Comparison of ENCODE assay signal across 9 mouse cellular contexts in genomic region chr1:192598380-192598779, GRCm38 (mm10).
DNase-seq lines count a peak whose midpoint lies in the region; ATAC-seq and TF ChIP-seq lines count a peak whose summit lies in the region.
"Had no signal": no experiment of that assay in that cellular context is flagged by ENCODE, and none has a peak within 500 bp of the region (broad histone marks: within the 10 kb centered on the region; RNA-seq: fewer than 3 reads in every experiment).

No protein-coding gene starts in this region.

- no peaks in the 10 kb centered on the region for H3K4me1 ChIP-seq in hindbrain, embryonic 14.5 days (replicated peaks; ENCODE audit: control insufficient read depth, insufficient read depth, low read length)
- H3K4me1 ChIP-seq: lung, embryonic 15.5 days had no signal

- CTCF ChIA-PET in Patski (lab: Charles Lee) = interaction anchor here (0.9 to 1.6 kb wide), 11 partner anchors 10 to 411 kb away, joined by 3 to 9 read pairs (median 4); partner anchors contain the start of gene Kcnh1

- no peak overlapping the region for H3K9ac ChIP-seq in hindbrain, embryonic 14.5 days
- H3K9ac ChIP-seq: lung, embryonic 15.5 days had no signal

- H3K4me2 ChIP-seq in hindbrain, embryonic 14.5 days (replicated peaks) = no peak overlapping the region
- H3K4me2 ChIP-seq: lung, embryonic 15.5 days had no signal

- no peaks in the 10 kb centered on the region for H3K36me3 ChIP-seq in hindbrain, embryonic 14.5 days (replicated peaks; ENCODE audit: control insufficient read depth, insufficient read depth)
- H3K36me3 ChIP-seq: lung, embryonic 15.5 days had no signal

- WGBS in hindbrain, embryonic 14.5 days = 44% methylated on average over 2 of the region's 2 CpGs

- H3K27me3 ChIP-seq in Patski = no peaks in the 10 kb centered on the region
- H3K27me3 ChIP-seq in hindbrain, embryonic 14.5 days (ENCODE audit: control insufficient read depth, insufficient read depth, low read length) = no peaks in the 10 kb centered on the region
- H3K27me3 ChIP-seq: lung, embryonic 15.5 days had no signal

- H3K4me3 ChIP-seq in hindbrain, embryonic 14.5 days (replicated peaks; ENCODE audit: low read length) = no peak overlapping the region
- H3K4me3 ChIP-seq: lung, embryonic 15.5 days had no signal

- in situ Hi-C loops in Patski (cut with MboI; ENCODE audit: low pct_unique_long_range_greater_than_20kb) = loop anchor here (5.0 kb wide), 1 partner anchor 406 kb away; the partner anchor contains the start of gene Kcnh1

- peak; percentile 89 for TF ChIP-seq CTCF in Patski (IDR thresholded peaks at IDR 0.05)

- peak; percentile 87 for ATAC-seq in Patski
- peak; percentile 90 for ATAC-seq in hindbrain, embryonic 14.5 days (ENCODE audit: low FRiP score)
- ATAC-seq in megakaryocyte, adult 5-6 weeks (ENCODE audit: poor library complexity, severe bottlenecking) = peak; percentile 67

- POLR2A ChIA-PET in Patski (lab: Charles Lee) = interaction anchor here (0.5 kb wide), 1 partner anchor 407 kb away, joined by 3 read pairs; no protein-coding TSS in a partner anchor

- H3K9me3 ChIP-seq in hindbrain, embryonic 14.5 days (ENCODE audit: control insufficient read depth, low read length) = no peaks in the 10 kb centered on the region
- H3K9me3 ChIP-seq: lung, embryonic 15.5 days had no signal

- no peak overlapping the region for H3K27ac ChIP-seq in hindbrain, embryonic 14.5 days
- H3K27ac ChIP-seq: lung, embryonic 15.5 days had no signal

- DNase-seq in Patski (ENCODE audit: low read depth, low spot score) = peak; percentile 31
- DNase-seq in cerebellum, adult 9-11 months = peak; percentile 89
- DNase-seq in frontal cortex, adult 2 months (ENCODE audit: extremely low spot score in 1 of 2, low spot score in 1 of 2) = peak; percentile 76 to 97
- DNase-seq in hindbrain, embryonic 14.5 days (ENCODE audit: low spot score) = peak; percentile 89
- peak; percentile 86 to 90 for DNase-seq in layer of hippocampus, postnatal 14 days (ENCODE audit: low spot score in 2 of 2)
- peak; percentile 94 for DNase-seq in right cerebral cortex, postnatal 14 days
- DNase-seq in urinary bladder, postnatal 25 days (ENCODE audit: low spot score) = peak; percentile 70

Comparison
In these comparisons a context has a peak if more than half of its experiments do, and no peak if none do; other contexts are left out.
1. DNase-seq: peak in every context shown above with its lines; median percentile 94 in right cerebral cortex, postnatal 14 days; 89 in cerebellum, adult 9-11 months; 89 in hindbrain, embryonic 14.5 days; 88 in layer of hippocampus, postnatal 14 days; 86 in frontal cortex, adult 2 months; 70 in urinary bladder, postnatal 25 days; 31 in Patski.